Mouse (Mus musculus): ENCODE data around the gene Pcca. TPM values are rescaled to one million over a fixed set of nuclear protein-coding genes. Genes with fewer than 3 reads are reported as not detected.

Pcca gene
- 35.3 and 36.5 TPM in 2 replicates for polyA plus RNA-seq (2016; fragmentation: Nextera tagmentation; extraction: Ambion mirVana)

GRCm38 (mm10) chr14:122534017-122534924 is at the start of gene Pcca:
TSS of gene Pcca (plus strand) at chr14:122534324.
- H3K27ac ChIP-seq, result peak within 1 kb of the TSS; percentile 63
- peak within 1 kb of the TSS; percentile 56 for H3K9ac ChIP-seq
- peaks cover 18% of the 10 kb centered on the region for H3K4me1 ChIP-seq
- H3K27me3 ChIP-seq, result no peaks in the 10 kb centered on the region
- no peaks in the 10 kb centered on the region for H3K9me3 ChIP-seq
- peak; percentile 100 for ATAC-seq (ENCODE audit: insufficient number of reproducible peaks, insufficient read depth, low FRiP score, low TSS enrichment)
- peak within 1 kb of the TSS; percentile 58 for H3K4me2 ChIP-seq (replicated peaks)
- 1% methylated on average over 54 of the region's 54 CpGs for WGBS
- no peaks in the 10 kb centered on the region for H3K36me3 ChIP-seq
- peak within 1 kb of the TSS; percentile 73 for H3K4me3 ChIP-seq

- Histone ChIP-seq H3K4me3 (no peak overlapping the region), H3K9me3 (no peaks in the 10 kb centered on the region), H3K9ac (no peak overlapping the region), H3K4me1 (no peaks in the 10 kb centered on the region), H3K36me3 (no peaks in the 10 kb centered on the region), H3K27me3 (peaks cover 66% of the 10 kb centered on the region), H3K4me2 (replicated peaks) (no peak overlapping the region), H3K27ac (no peak overlapping the region)
- no peak for ATAC-seq (ENCODE audit: insufficient number of reproducible peaks, insufficient read depth, low FRiP score, low TSS enrichment)
- WGBS, result 11% methylated on average over 4 of the region's 4 CpGs
Observed at GRCm38 (mm10) chr14:122484458-122484843, 49.7 kb upstream of the Pcca start.

DNA sequence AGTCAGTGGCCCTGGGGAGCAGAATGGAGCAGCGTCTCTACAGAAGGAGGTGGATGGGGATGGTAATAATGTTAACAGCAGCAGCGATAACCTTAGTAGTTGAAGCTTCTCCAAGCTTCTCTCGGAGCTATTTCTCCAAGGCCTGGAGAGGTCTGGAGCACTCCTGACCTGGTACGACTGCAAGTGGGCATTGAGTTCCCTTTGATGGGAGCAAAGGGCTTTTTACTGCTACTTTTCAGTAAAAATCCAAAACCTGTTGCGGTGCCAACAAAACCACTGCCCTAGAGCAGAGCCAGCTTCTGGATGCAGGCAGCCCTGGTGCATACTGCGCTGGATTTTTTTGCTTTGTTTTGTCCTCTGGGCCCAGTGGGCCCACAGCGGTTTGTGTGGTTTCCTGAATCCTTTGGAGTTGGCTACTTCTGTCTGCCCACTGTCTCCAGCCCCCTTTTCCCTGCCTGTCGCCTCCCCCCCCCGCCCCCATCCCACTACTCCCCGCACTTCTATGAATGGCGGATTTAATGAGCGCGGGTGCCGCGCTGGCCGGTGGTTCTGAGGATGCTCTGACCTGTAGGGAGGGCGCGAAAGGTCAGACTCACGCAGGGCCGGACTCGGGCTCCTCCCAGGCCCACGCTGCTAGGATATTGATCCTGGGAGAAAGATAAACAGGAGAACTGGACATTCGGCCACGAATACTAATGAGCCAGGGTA is 49.1 kb upstream of the Pcca start:
- Histone ChIP-seq H3K36me3 (no peaks in the 10 kb centered on the region), H3K27ac (no peak overlapping the region), H3K4me3 (no peak overlapping the region), H3K9ac (no peak overlapping the region), H3K9me3 (no peaks in the 10 kb centered on the region), H3K4me1 (no peaks in the 10 kb centered on the region), H3K4me2 (replicated peaks) (peak overlapping the region; percentile 2; the same call in 1 of the 2 replicates), H3K27me3 (peaks cover 66% of the 10 kb centered on the region)
- 1% methylated on average over 24 of the region's 24 CpGs for WGBS
- 0 out of 2 replicates have a peak, but pooled peaks have one; percentile 36 for ATAC-seq (ENCODE audit: insufficient number of reproducible peaks, insufficient read depth, low FRiP score, low TSS enrichment)

- H3K27ac ChIP-seq, result no peak overlapping the region
- peaks cover 5% of the 10 kb centered on the region for H3K4me1 ChIP-seq
- ATAC-seq (ENCODE audit: insufficient number of reproducible peaks, insufficient read depth, low FRiP score, low TSS enrichment), result no peak
- 1% methylated on average over 12 of the region's 12 CpGs for WGBS
- no peak overlapping the region for H3K4me3 ChIP-seq
- H3K9me3 ChIP-seq, result no peaks in the 10 kb centered on the region
- H3K27me3 ChIP-seq, result peaks cover 68% of the 10 kb centered on the region
- no peaks in the 10 kb centered on the region for H3K36me3 ChIP-seq
- H3K9ac ChIP-seq, result no peak overlapping the region
- H3K4me2 ChIP-seq (replicated peaks), result peak overlapping the region; percentile 2; the same call in 1 of the 2 replicates
Observed at GRCm38 (mm10) chr14:122485635-122486181, 48.4 kb upstream of the Pcca start.

- Histone ChIP-seq H3K27me3 (peaks cover 68% of the 10 kb centered on the region), H3K36me3 (no peaks in the 10 kb centered on the region), H3K9ac (no peak overlapping the region), H3K9me3 (no peaks in the 10 kb centered on the region), H3K4me2 (replicated peaks) (no peak overlapping the region), H3K27ac (no peak overlapping the region), H3K4me3 (no peak overlapping the region), H3K4me1 (peaks cover 7% of the 10 kb centered on the region)
- WGBS, result 12% methylated on average over 1 of the region's 1 CpGs
- no peak for ATAC-seq (ENCODE audit: insufficient number of reproducible peaks, insufficient read depth, low FRiP score, low TSS enrichment)
Observed at GRCm38 (mm10) chr14:122486611-122487010, 47.5 kb upstream of the Pcca start.

DNA sequence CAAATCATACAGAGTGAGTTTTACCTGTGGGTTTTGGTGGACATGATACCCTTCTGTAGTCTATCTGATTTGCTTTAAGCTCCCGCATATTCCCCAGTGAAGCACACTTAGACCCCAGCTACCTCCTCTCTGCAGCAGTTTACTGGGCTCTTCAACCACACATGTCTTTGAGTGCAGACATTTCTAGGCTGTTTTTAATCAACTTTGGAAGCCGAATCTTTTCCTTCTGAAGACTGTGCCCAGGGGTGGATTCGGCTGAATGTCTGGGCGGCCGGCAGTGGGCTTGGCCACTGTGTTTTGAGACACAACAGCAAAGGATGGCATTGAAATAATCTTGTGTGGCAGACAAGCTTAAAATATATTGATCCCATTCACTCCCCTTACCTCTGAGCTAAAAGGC is 46.8 kb upstream of the Pcca start:
- no peak overlapping the region for H3K27ac ChIP-seq
- no peak for ATAC-seq (ENCODE audit: insufficient number of reproducible peaks, insufficient read depth, low FRiP score, low TSS enrichment)
- no peaks in the 10 kb centered on the region for H3K36me3 ChIP-seq
- no peaks in the 10 kb centered on the region for H3K9me3 ChIP-seq
- 1% methylated on average over 5 of the region's 5 CpGs for WGBS
- no peak overlapping the region for H3K4me2 ChIP-seq (replicated peaks)
- no peak overlapping the region for H3K4me3 ChIP-seq
- H3K9ac ChIP-seq, result no peak overlapping the region
- H3K27me3 ChIP-seq, result peaks cover 63% of the 10 kb centered on the region
- H3K4me1 ChIP-seq, result peaks cover 7% of the 10 kb centered on the region

DNA sequence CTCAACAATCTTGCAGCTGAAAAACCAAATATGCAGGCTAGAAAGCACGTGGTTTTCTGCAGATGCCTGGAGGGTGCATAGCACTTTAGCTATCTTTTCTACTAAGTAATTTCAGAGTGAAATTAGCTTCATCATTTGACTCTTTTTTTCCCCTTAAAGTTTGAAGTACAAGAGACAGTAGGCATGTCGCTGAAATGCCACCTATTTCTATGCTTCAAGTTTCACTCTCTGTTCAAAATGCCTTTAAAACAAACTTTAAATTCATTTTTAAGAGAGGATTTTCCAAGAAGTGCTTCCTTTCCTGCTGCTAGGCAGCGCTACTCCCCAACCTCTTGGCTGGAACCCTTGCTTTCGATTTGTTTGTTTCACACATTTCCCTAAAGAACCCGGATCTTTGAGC is 45.1 kb upstream of the Pcca start:
- H3K27ac ChIP-seq, result no peak overlapping the region

GRCm38 (mm10) chr14:122489686-122490414 is 44.3 kb upstream of the Pcca start:
- H3K9ac ChIP-seq, result no peak overlapping the region
- 4% methylated on average over 12 of the region's 12 CpGs for WGBS
- H3K27me3 ChIP-seq, result peaks cover 49% of the 10 kb centered on the region
- H3K27ac ChIP-seq, result no peak overlapping the region
- no peaks in the 10 kb centered on the region for H3K9me3 ChIP-seq
- peaks cover 7% of the 10 kb centered on the region for H3K4me1 ChIP-seq
- peak overlapping the region; percentile 50; the same call in 1 of the 2 replicates for H3K4me2 ChIP-seq (replicated peaks)
- ATAC-seq (ENCODE audit: insufficient number of reproducible peaks, insufficient read depth, low FRiP score, low TSS enrichment), result no peak
- no peak overlapping the region for H3K4me3 ChIP-seq
- H3K36me3 ChIP-seq, result no peaks in the 10 kb centered on the region

More for the DNA sequence above, 45.1 kb upstream of the Pcca start:
- peaks cover 7% of the 10 kb centered on the region for H3K4me1 ChIP-seq
- no peak overlapping the region for H3K4me3 ChIP-seq
- peaks cover 58% of the 10 kb centered on the region for H3K27me3 ChIP-seq
- no peak for ATAC-seq (ENCODE audit: insufficient number of reproducible peaks, insufficient read depth, low FRiP score, low TSS enrichment)
- no peak overlapping the region for H3K9ac ChIP-seq
- H3K36me3 ChIP-seq, result no peaks in the 10 kb centered on the region
- no peak overlapping the region for H3K4me2 ChIP-seq (replicated peaks)
- H3K9me3 ChIP-seq, result no peaks in the 10 kb centered on the region
- WGBS, result 1% methylated on average over 5 of the region's 5 CpGs

GRCm38 (mm10) chr14:122490441-122491328 is 43.4 kb upstream of the Pcca start, which contains the start of gene Gm10837:
TSS of gene Gm10837 (plus strand) at chr14:122490586.
- Histone ChIP-seq H3K4me2 (replicated peaks) (peak within 1 kb of the TSS; percentile 50), H3K27me3 (peaks cover 41% of the 10 kb centered on the region), H3K9ac (no peak within 1 kb of the TSS; the same call in 1 of the 2 replicates), H3K9me3 (no peaks in the 10 kb centered on the region), H3K36me3 (no peaks in the 10 kb centered on the region), H3K27ac (no peak within 1 kb of the TSS), H3K4me3 (peak within 1 kb of the TSS; percentile 32), H3K4me1 (peaks cover 7% of the 10 kb centered on the region)
- peak; percentile 68 for ATAC-seq (ENCODE audit: insufficient number of reproducible peaks, insufficient read depth, low FRiP score, low TSS enrichment)
- WGBS, result 1% methylated on average over 45 of the region's 51 CpGs

- Histone ChIP-seq H3K27ac (no peak overlapping the region), H3K4me1 (peaks cover 7% of the 10 kb centered on the region), H3K9ac (no peak overlapping the region), H3K4me2 (replicated peaks) (no peak overlapping the region), H3K27me3 (peaks cover 35% of the 10 kb centered on the region), H3K9me3 (no peaks in the 10 kb centered on the region), H3K4me3 (no peak overlapping the region), H3K36me3 (no peaks in the 10 kb centered on the region)
- ATAC-seq (ENCODE audit: insufficient number of reproducible peaks, insufficient read depth, low FRiP score, low TSS enrichment), result no peak
- 60% methylated on average over 6 of the region's 6 CpGs for WGBS
Observed at GRCm38 (mm10) chr14:122491521-122491920, 42.6 kb upstream of the Pcca start.
